Comparison of ENCODE assay signal across 8 mouse cellular contexts in the genomic region with DNA sequence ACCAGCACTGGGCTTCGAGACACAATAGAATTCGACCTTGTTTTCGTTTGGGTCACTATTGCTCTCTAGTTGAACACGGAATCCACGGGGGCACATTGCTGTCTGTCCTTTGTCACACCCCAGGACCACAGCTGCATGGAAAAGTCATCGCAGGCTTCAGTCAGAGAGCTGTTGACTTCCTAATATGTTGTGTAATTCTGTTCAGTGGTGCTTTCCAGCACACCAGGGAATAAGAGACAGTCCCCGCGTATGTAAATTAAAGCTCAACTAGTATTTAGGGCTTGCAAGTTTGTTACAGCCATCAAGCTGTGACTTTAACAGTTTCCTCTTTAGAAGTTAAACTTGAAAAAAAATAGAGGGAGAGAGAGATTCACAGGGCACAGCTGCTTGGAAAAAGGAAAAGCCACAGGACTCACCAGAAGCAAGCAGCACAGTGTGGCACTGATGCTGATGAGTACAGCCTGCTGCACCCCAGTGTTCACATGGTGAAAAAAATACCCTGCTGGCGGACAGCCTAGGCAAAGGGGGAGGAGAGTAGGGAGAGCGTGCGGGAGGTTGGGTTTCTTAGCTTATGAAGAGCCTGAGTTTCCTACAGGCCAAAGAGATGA. TPM values are rescaled to one million over a fixed set of nuclear protein-coding genes. Genes with fewer than 3 reads are reported as not detected.
DNase-seq lines count a peak whose midpoint lies in the region; ATAC-seq and TF ChIP-seq lines count a peak whose summit lies in the region.

No protein-coding gene starts in this region.

- TF ChIP-seq POLR2A in spleen, adult 2 months (IDR thresholded peaks at IDR 0.05; ENCODE audit: low read depth, low read length) = no peak

- peak overlapping the region; percentile 85 for H3K27ac ChIP-seq in spleen, adult 2 months (ENCODE audit: insufficient read depth, low read length)
- H3K27ac ChIP-seq in lung, embryonic 15.5 days = peak overlapping the region; percentile 58

- WGBS in spleen, adult 2 months = 13% methylated on average over 11 of the region's 11 CpGs
- WGBS in lung, embryonic 15.5 days = 37% methylated on average over 11 of the region's 11 CpGs

- H3K4me1 ChIP-seq in spleen, adult 2 months (ENCODE audit: control insufficient read depth, insufficient read depth, insufficient read length) = peaks cover 2% of the 10 kb centered on the region; the same call in 1 of the 2 replicates
- H3K4me1 ChIP-seq in lung, embryonic 15.5 days = peaks cover 28% of the 10 kb centered on the region

- peak in 1 of 2 experiments; percentile 49 for DNase-seq in spleen, adult 2 months (ENCODE audit: low read depth in 1 of 2, low spot score in 2 of 2)
- no peak for DNase-seq in spleen, postnatal 14 days (ENCODE audit: low spot score in 2 of 2)
- DNase-seq in cerebellum, postnatal 25 days = peak; percentile 42 to 58
- DNase-seq in heart, adult 9 months (ENCODE audit: low spot score in 2 of 2) = peak; percentile 81 to 84
- DNase-seq in layer of hippocampus, postnatal 14 days (ENCODE audit: low spot score in 2 of 2) = peak; percentile 56 to 80
- peak; percentile 67 to 77 for DNase-seq in spleen, postnatal 36 days (ENCODE audit: low spot score in 2 of 2)
- no peak for DNase-seq in embryo, embryonic 9.5 days (ENCODE audit: extremely low spot score)

- peak; percentile 84; the same call in 1 of the 2 replicates for ATAC-seq in lung, embryonic 15.5 days (ENCODE audit: borderline replicate concordance, extremely low read depth, low FRiP score, low TSS enrichment)

- H3K27me3 ChIP-seq in spleen, adult 2 months (ENCODE audit: control insufficient read depth, insufficient read depth, low read length) = no peaks in the 10 kb centered on the region
- no peaks in the 10 kb centered on the region for H3K27me3 ChIP-seq in lung, embryonic 15.5 days

- H3K36me3 ChIP-seq in spleen, adult 2 months (ENCODE audit: control insufficient read depth, insufficient read depth, low read length) = peaks cover 5% of the 10 kb centered on the region
- no peaks in the 10 kb centered on the region for H3K36me3 ChIP-seq in lung, embryonic 15.5 days

- no peak overlapping the region for H3K9ac ChIP-seq in lung, embryonic 15.5 days

- no peaks in the 10 kb centered on the region for H3K9me3 ChIP-seq in lung, embryonic 15.5 days

- TF ChIP-seq CTCF in spleen, adult 2 months (IDR thresholded peaks at IDR 0.05; ENCODE audit: extremely low read depth, insufficient read depth, insufficient read length, insufficient replicate concordance) = no peak

- no peak overlapping the region; the same call in 1 of the 2 replicates for H3K4me2 ChIP-seq in lung, embryonic 15.5 days

- peak overlapping the region; percentile 44; the same call in 1 of the 2 replicates for H3K4me3 ChIP-seq in spleen, adult 2 months (ENCODE audit: extremely low read depth, insufficient read depth, insufficient read length)
- no peak overlapping the region for H3K4me3 ChIP-seq in lung, embryonic 15.5 days

RNA-seq across cellular contexts. Expression of a gene that starts 3.1 kb away (rescaled TPM):
- 7.3 and 9.8 TPM in 2 replicates for polyA plus RNA-seq in spleen, adult 2 months (2012; rRNA removed)
- under 1 TPM; 0.50 to 0.51 TPM for total RNA-seq in layer of hippocampus, postnatal 14 days (2021)
- polyA plus RNA-seq in lung, embryonic 15.5 days (2015; fragmentation: Nextera tagmentation; extraction: Ambion mirVana) = 0.16 TPM in 1 of 2 replicates, not detected in the other

Comparison
In these comparisons a context has a peak if more than half of its experiments do, and no peak if none do; other contexts are left out.
1. DNase-seq: peak in cerebellum, postnatal 25 days (2 of 2), heart, adult 9 months (2 of 2), layer of hippocampus, postnatal 14 days (2 of 2) and spleen, postnatal 36 days (2 of 2); none in spleen, postnatal 14 days (0 of 2) and embryo, embryonic 9.5 days (single experiment).